Mouse (Mus musculus): ENCODE results near the gene Fbxo47. TPM values are rescaled to one million over a fixed set of nuclear protein-coding genes. Genes with fewer than 3 reads are reported as not detected.

The Fbxo47 gene
- polyA plus RNA-seq, 2 experiments = 0.22 to 0.58 TPM

DNA sequence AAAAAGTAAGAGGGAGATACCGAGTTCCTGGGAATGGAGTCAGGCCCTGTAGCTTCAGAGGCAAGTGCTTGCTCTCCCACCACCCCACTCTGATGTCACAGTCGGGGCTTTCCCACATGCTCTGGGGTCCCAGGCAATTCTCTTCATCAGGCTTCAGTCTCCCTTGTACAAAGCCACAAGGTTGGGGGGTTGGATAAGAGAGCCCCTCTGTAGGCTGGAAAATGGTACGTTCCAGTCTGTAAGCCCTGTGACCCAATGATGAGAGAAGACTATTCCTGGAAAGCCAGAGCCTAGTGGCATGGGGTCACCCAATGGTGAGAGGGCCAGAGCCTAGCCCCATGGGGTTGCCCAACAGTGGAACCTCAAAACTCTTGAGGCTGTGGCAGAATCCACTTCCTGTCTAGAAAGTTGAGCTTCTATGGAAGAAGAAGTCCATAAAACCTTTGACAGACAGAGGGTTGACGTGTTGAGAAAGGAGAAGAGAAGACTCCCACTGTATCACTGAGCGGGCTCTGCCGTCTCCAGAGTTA, 32.1 kb upstream of the Fbxo47 start:
- no peak overlapping the region for H3K9ac ChIP-seq (ENCODE audit: low read depth, low read length, severe bottlenecking)
- no peaks in the 10 kb centered on the region for H3K4me1 ChIP-seq (ENCODE audit: control insufficient read depth, insufficient read depth, low read length)
- no peak overlapping the region for H3K4me3 ChIP-seq (replicated peaks; ENCODE audit: low read length)
- no peaks in the 10 kb centered on the region for H3K27me3 ChIP-seq (ENCODE audit: control insufficient read depth, insufficient read depth, low read length)
- DNase-seq (ENCODE audit: low spot score) (no peak), ATAC-seq (ENCODE audit: low FRiP score, low read depth) (no peak)
- no peak overlapping the region for H3K27ac ChIP-seq (replicated peaks; ENCODE audit: low read depth, low read length)
- 85% methylated on average over 6 of the region's 6 CpGs for whole genome bisulfite sequencing
- H3K36me3 ChIP-seq (ENCODE audit: control insufficient read depth, insufficient read depth, low read length) = no peaks in the 10 kb centered on the region
- no peaks in the 10 kb centered on the region for H3K9me3 ChIP-seq (ENCODE audit: control insufficient read depth, low read length)
- no peak for TF ChIP-seq POLR2A (IDR thresholded peaks at IDR 0.05; ENCODE audit: borderline replicate concordance, extremely low read depth, insufficient read depth, insufficient read length)
- no peak overlapping the region for H3K4me2 ChIP-seq (replicated peaks; ENCODE audit: low read depth, low read length, severe bottlenecking)

DNA sequence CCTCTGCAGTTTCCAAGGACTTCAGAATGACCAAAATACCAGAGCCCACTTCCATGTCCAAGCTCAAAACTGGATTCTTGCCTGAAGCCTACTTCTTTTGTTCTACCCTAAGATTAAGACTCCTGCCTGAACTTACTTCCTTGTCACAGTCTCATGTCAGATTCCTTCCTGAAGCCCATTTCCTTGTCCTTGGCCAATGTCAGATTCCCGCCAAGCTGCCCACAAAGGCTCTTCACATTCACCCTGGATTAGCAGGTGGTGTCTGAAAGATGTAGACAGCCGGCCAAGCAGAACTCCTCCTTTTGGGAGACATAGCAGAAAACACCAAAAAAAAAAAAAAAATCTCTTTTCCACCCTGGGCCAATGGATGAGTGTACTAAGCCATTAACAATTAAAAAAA, 31.5 kb upstream of the Fbxo47 start:
- H3K9me3 ChIP-seq (ENCODE audit: control insufficient read depth, low read length) = no peaks in the 10 kb centered on the region
- H3K27ac ChIP-seq (replicated peaks; ENCODE audit: low read depth, low read length) = no peak overlapping the region
- H3K4me2 ChIP-seq (replicated peaks; ENCODE audit: low read depth, low read length, severe bottlenecking) = no peak overlapping the region
- no peak for TF ChIP-seq POLR2A (IDR thresholded peaks at IDR 0.05; ENCODE audit: borderline replicate concordance, extremely low read depth, insufficient read depth, insufficient read length)
- no peak for ATAC-seq (ENCODE audit: low FRiP score, low read depth)
- H3K4me3 ChIP-seq (replicated peaks; ENCODE audit: low read length) = no peak overlapping the region
- no peaks in the 10 kb centered on the region for H3K36me3 ChIP-seq (ENCODE audit: control insufficient read depth, insufficient read depth, low read length)
- no peaks in the 10 kb centered on the region for H3K27me3 ChIP-seq (ENCODE audit: control insufficient read depth, insufficient read depth, low read length)
- WGBS = 95% methylated on average over 2 of the region's 2 CpGs
- DNase-seq (ENCODE audit: low spot score) = no peak
- H3K4me1 ChIP-seq (ENCODE audit: control insufficient read depth, insufficient read depth, low read length) = no peaks in the 10 kb centered on the region
- no peak overlapping the region for H3K9ac ChIP-seq (ENCODE audit: low read depth, low read length, severe bottlenecking)

DNA sequence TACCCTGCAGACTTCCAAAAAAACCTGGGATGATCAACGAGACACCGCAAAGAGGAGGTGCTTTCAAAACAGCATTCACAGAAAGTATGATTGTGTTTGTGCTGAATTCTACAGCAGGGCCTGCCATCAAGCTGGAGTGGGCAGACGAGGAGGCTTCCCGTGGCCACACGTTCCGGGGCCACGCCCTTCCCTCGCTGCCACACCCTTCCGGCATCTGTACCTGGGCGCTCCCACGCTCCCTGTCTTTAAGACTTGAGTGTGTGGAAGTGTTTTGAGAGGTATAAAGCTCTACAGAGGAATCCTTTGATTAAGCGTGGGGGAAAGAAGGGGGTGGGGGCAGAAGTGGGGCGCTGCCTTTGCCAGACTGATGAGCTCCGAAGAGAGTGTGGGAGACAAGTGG, 29.2 kb upstream of the Fbxo47 start:
- no peak for ATAC-seq (ENCODE audit: low FRiP score, low read depth)

DNA sequence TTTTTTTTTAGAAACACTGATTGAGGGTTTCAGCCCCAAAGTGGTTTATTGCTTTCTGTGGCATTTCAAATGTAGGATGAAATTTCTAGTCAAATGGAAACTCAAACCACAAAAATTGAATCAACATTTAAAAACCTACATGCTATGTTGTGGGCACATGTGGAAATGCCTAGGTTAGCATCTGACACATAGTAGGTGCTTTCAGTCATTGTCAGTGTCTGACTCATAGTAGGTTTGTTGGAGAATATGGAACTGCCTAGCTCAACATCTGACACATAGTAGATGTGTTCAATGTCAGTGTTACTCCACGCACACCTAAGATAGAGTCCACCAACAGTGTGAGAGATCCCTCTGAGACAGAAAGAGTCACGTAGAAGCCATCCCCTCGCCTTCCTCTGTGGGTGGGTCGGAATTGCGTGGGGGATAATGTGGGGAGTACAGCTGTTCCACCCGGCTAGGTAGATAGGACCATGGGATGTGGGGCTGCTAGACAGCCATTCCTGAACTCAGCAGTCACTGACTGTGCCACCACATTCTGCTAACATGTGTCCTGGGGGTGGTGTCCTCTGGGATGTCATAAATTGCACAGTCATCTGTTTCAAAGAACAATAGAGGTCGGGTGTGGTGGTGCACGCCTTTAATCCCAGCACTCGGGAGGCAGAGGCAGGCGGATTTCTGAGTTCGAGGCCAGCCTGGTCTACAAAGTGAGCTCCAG, 24.8 kb upstream of the Fbxo47 start:
- Histone ChIP-seq H3K27me3 (ENCODE audit: control insufficient read depth, insufficient read depth, low read length) (no peaks in the 10 kb centered on the region), H3K4me3 (replicated peaks; ENCODE audit: low read length) (no peak overlapping the region), H3K27ac (replicated peaks; ENCODE audit: low read depth, low read length) (no peak overlapping the region), H3K36me3 (ENCODE audit: control insufficient read depth, insufficient read depth, low read length) (no peaks in the 10 kb centered on the region), H3K4me2 (replicated peaks; ENCODE audit: low read depth, low read length, severe bottlenecking) (no peak overlapping the region), H3K4me1 (ENCODE audit: control insufficient read depth, insufficient read depth, low read length) (no peaks in the 10 kb centered on the region), H3K9me3 (ENCODE audit: control insufficient read depth, low read length) (no peaks in the 10 kb centered on the region), H3K9ac (ENCODE audit: low read depth, low read length, severe bottlenecking) (no peak overlapping the region)
- WGBS = 90% methylated on average over 11 of the region's 11 CpGs
- ATAC-seq (ENCODE audit: low FRiP score, low read depth) = no peak
- TF ChIP-seq POLR2A (IDR thresholded peaks at IDR 0.05; ENCODE audit: borderline replicate concordance, extremely low read depth, insufficient read depth, insufficient read length) = no peak
- no peak for DNase-seq (ENCODE audit: low spot score)

More for the DNA sequence above, 29.2 kb upstream of the Fbxo47 start:
- no peak for TF ChIP-seq POLR2A (IDR thresholded peaks at IDR 0.05; ENCODE audit: borderline replicate concordance, extremely low read depth, insufficient read depth, insufficient read length)
- WGBS = 84% methylated on average over 14 of the region's 14 CpGs
- Histone ChIP-seq H3K9ac (ENCODE audit: low read depth, low read length, severe bottlenecking) (no peak overlapping the region), H3K9me3 (ENCODE audit: control insufficient read depth, low read length) (no peaks in the 10 kb centered on the region), H3K27me3 (ENCODE audit: control insufficient read depth, insufficient read depth, low read length) (no peaks in the 10 kb centered on the region), H3K27ac (replicated peaks; ENCODE audit: low read depth, low read length) (no peak overlapping the region), H3K4me3 (replicated peaks; ENCODE audit: low read length) (no peak overlapping the region), H3K36me3 (ENCODE audit: control insufficient read depth, insufficient read depth, low read length) (no peaks in the 10 kb centered on the region), H3K4me2 (replicated peaks; ENCODE audit: low read depth, low read length, severe bottlenecking) (no peak overlapping the region), H3K4me1 (ENCODE audit: control insufficient read depth, insufficient read depth, low read length) (no peaks in the 10 kb centered on the region)
- DNase-seq (ENCODE audit: low spot score) = no peak

DNA sequence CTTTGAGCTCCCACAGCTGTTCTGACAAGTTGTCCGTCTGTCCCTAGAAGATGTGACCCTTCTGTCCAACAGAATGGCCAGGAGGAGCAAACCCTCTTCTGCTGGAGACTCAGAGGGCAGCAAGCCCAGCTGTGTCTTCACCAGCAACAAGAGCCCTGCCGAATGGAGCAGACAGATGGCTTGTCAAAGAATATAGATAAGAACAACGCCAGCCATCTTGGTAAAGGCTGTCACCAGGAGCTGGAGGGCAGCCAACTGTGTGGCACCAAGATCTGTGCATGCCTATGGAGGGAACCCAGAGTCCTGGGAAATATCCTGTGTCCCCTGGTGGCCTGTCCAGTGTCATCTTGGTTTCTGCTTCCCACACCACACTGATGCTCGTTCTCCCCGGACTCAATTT, 24.0 kb upstream of the Fbxo47 start:
- Histone ChIP-seq H3K9me3 (ENCODE audit: control insufficient read depth, low read length) (no peaks in the 10 kb centered on the region), H3K4me3 (replicated peaks; ENCODE audit: low read length) (no peak overlapping the region), H3K36me3 (ENCODE audit: control insufficient read depth, insufficient read depth, low read length) (no peaks in the 10 kb centered on the region), H3K27me3 (ENCODE audit: control insufficient read depth, insufficient read depth, low read length) (no peaks in the 10 kb centered on the region), H3K4me2 (replicated peaks; ENCODE audit: low read depth, low read length, severe bottlenecking) (no peak overlapping the region), H3K9ac (ENCODE audit: low read depth, low read length, severe bottlenecking) (no peak overlapping the region), H3K4me1 (ENCODE audit: control insufficient read depth, insufficient read depth, low read length) (no peaks in the 10 kb centered on the region), H3K27ac (replicated peaks; ENCODE audit: low read depth, low read length) (no peak overlapping the region)
- 88% methylated on average over 5 of the region's 5 CpGs for WGBS
- TF ChIP-seq POLR2A (IDR thresholded peaks at IDR 0.05; ENCODE audit: borderline replicate concordance, extremely low read depth, insufficient read depth, insufficient read length) = no peak
- ATAC-seq (ENCODE audit: low FRiP score, low read depth) (no peak), DNase-seq (ENCODE audit: low spot score) (no peak)

Measured in limb, embryonic 14.5 days (tissue).